Mouse (Mus musculus): ENCODE measurements around the gene Blnk.

Blnk gene

GRCm38 (mm10) chr19:40994057-40994585 is at the start of gene Blnk:
Gene Blnk, minus strand, starts transcription at chr19:40994535.
- DNase-seq (ENCODE audit: low spot score), result peak; percentile 71

- no peak for DNase-seq (ENCODE audit: low spot score)
Observed at GRCm38 (mm10) chr19:41039110-41039509, 44.8 kb upstream of the Blnk start.

- no peak for DNase-seq (ENCODE audit: low spot score)
Observed at GRCm38 (mm10) chr19:41035809-41036551, 41.6 kb upstream of the Blnk start.

- DNase-seq (ENCODE audit: low spot score), result no peak
Observed at GRCm38 (mm10) chr19:41031869-41032268, 37.5 kb upstream of the Blnk start.

GRCm38 (mm10) chr19:41031009-41031408 is 36.7 kb upstream of the Blnk start:
- DNase-seq (ENCODE audit: low spot score), result no peak

- no peak for DNase-seq (ENCODE audit: low spot score)
Observed at GRCm38 (mm10) chr19:41030161-41030560, 35.8 kb upstream of the Blnk start.

GRCm38 (mm10) chr19:41029219-41029618 is 34.9 kb upstream of the Blnk start, which contains the start of gene Dntt:
Gene Dntt, plus strand, starts transcription at chr19:41029275.
- DNase-seq (ENCODE audit: low spot score), result no peak

GRCm38 (mm10) chr19:41027601-41028000 is 33.3 kb upstream of the Blnk start:
- DNase-seq (ENCODE audit: low spot score), result no peak

- no peak for DNase-seq (ENCODE audit: low spot score)
Observed at GRCm38 (mm10) chr19:41027024-41027423, 32.7 kb upstream of the Blnk start.

- no peak for DNase-seq (ENCODE audit: low spot score)
Observed at GRCm38 (mm10) chr19:41026551-41026950, 32.2 kb upstream of the Blnk start.

- no peak for DNase-seq (ENCODE audit: low spot score)
Observed at GRCm38 (mm10) chr19:41022244-41022643, 27.9 kb upstream of the Blnk start.

- no peak for DNase-seq (ENCODE audit: low spot score)
Observed at GRCm38 (mm10) chr19:41020537-41020936, 26.2 kb upstream of the Blnk start.

- DNase-seq (ENCODE audit: low spot score), result no peak
Observed at GRCm38 (mm10) chr19:41019164-41019675, 24.9 kb upstream of the Blnk start.

- no peak for DNase-seq (ENCODE audit: low spot score)
Observed at GRCm38 (mm10) chr19:41015951-41016716, 21.8 kb upstream of the Blnk start.

- no peak for DNase-seq (ENCODE audit: low spot score)
Observed at GRCm38 (mm10) chr19:41014003-41014402, 19.7 kb upstream of the Blnk start.

- no peak for DNase-seq (ENCODE audit: low spot score)
Observed at GRCm38 (mm10) chr19:41013591-41013990, 19.3 kb upstream of the Blnk start.

GRCm38 (mm10) chr19:41011676-41012075 is 17.3 kb upstream of the Blnk start:
- DNase-seq (ENCODE audit: low spot score), result no peak

- no peak for DNase-seq (ENCODE audit: low spot score)
Observed at GRCm38 (mm10) chr19:41008674-41009395, 14.5 kb upstream of the Blnk start.

GRCm38 (mm10) chr19:41007733-41008132 is 13.4 kb upstream of the Blnk start:
- DNase-seq (ENCODE audit: low spot score), result no peak

- DNase-seq (ENCODE audit: low spot score), result no peak
Observed at GRCm38 (mm10) chr19:41007326-41007725, 13.0 kb upstream of the Blnk start.

- DNase-seq (ENCODE audit: low spot score), result no peak
Observed at GRCm38 (mm10) chr19:41006621-41007020, 12.3 kb upstream of the Blnk start.

- no peak for DNase-seq (ENCODE audit: low spot score)
Observed at GRCm38 (mm10) chr19:41003694-41004315, 9.5 kb upstream of the Blnk start.

All from layer of hippocampus, adult 9-10 months (tissue).